ENCODE assay signal across 16 mouse cellular contexts in the genomic region with DNA sequence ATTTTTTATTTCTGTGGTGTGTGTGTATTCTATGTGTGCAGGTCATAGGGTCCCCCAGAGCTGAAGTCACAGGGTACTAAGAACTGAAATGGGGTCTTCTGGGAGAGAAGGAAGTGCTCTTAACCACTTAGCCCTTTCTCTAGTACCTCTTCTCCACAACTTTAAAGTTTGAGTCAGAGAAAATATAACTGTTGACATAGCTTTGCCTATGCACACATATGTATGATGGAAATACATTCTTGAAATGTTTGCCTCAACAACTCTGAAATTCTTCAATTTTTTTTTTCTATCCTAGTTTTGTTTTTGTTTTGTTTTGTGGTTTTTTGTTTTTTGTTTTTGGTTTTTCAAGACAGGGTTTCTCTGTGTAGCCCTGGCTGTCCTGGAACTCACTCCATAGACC.
"Had no signal": no experiment of that assay in that cellular context is flagged by ENCODE, and none has a peak within 500 bp of the region (broad histone marks: within the 10 kb centered on the region; RNA-seq: fewer than 3 reads in every experiment).

No protein-coding gene starts in this region.

- H3K27me3 ChIP-seq: neural tube, embryonic 13.5 days; neural tube, embryonic 15.5 days; stomach, embryonic 15.5 days had no signal

- DNase-seq: retina, postnatal 1 day; right cerebral cortex, adult 18-20 months; right cerebral cortex, postnatal 14 days; right cerebral cortex, postnatal 25 days; right cerebral cortex, postnatal 4 days; spleen, adult 18-20 months; thymus, adult 18-20 months; thymus, adult 2 months; thymus, postnatal 14 days; thymus, postnatal 25 days; thymus, postnatal 36 days; thymus, postnatal 4 days had no signal

- H3K4me3 ChIP-seq: neural tube, embryonic 13.5 days; neural tube, embryonic 15.5 days; stomach, embryonic 15.5 days had no signal

- H3K27ac ChIP-seq: neural tube, embryonic 13.5 days; neural tube, embryonic 15.5 days; stomach, embryonic 15.5 days; stomach, postnatal 0 days had no signal

- H3K4me1 ChIP-seq: neural tube, embryonic 13.5 days; neural tube, embryonic 15.5 days; stomach, embryonic 15.5 days had no signal

- H3K4me2 ChIP-seq: neural tube, embryonic 13.5 days; neural tube, embryonic 15.5 days; stomach, embryonic 15.5 days had no signal

- H3K9me3 ChIP-seq: neural tube, embryonic 13.5 days; neural tube, embryonic 15.5 days; stomach, embryonic 15.5 days had no signal

- H3K9ac ChIP-seq: neural tube, embryonic 13.5 days; neural tube, embryonic 15.5 days; stomach, embryonic 15.5 days had no signal
